Mouse (Mus musculus): ENCODE measurements around the gene Pck2. TPM values are rescaled to one million over a fixed set of nuclear protein-coding genes. Genes with fewer than 3 reads are reported as not detected.

Pck2 gene
- total RNA-seq, 2 experiments from 2014 or later: 89.7 to 112 TPM

DNA sequence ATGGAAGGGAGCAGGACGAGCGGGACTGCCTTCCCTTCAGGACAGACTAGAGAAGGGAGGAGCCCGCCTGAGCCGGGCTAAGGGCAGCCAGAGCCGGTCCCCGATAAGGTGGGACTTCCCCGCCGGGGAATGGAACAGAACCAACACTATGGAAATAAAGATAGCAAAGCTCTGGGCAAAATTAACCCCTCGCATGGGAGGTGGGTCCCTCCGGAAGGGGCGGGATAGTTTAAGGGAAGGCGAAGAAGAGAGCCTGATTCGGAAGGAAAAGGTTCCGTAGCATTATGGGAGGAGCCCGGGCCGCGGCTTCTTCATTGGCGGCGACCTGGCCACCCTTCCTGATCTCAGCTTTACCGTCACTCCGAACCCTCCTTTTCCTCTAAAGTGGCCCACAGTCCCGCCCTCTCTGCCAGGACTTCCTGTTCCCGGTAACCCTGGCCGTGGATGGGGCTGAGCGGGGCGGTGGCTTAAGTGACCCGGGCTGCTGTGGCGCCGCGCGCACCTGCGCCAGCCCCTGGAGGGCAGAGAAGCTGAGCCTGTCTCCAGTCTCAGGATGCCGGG is 51.3 kb downstream of the Pck2 start, which contains the start of gene Rnf31:
Gene Rnf31, plus strand, starts transcription at position 378 of the 561 bp plus-strand sequence.
- ATAC-seq (replicated peaks; ENCODE audit: low FRiP score, poor library complexity, severe bottlenecking): peak; percentile 88

DNA sequence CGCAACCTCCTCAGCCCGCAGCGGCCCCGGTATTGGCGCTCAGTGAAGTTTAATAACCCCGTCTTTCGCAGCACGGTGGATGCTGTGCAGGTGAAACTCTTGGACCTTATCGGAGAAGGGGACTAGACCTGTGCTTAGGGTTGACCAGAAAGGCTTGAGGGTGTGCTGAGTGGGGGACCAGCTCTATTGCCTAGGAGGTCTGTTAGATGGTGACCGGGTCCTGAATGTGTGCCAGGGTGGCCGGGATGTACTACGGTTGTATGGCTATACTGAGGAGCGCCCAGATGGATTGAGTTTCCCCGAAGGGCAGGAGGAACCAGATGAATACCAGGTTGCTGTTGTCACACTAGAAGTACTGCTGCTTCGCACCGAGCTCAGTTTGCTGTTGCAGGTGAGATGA is 52.2 kb downstream of the Pck2 start:
- ATAC-seq (replicated peaks; ENCODE audit: low FRiP score, poor library complexity, severe bottlenecking): 0 out of 2 replicates have a peak, but pooled peaks have one; percentile 8

DNA sequence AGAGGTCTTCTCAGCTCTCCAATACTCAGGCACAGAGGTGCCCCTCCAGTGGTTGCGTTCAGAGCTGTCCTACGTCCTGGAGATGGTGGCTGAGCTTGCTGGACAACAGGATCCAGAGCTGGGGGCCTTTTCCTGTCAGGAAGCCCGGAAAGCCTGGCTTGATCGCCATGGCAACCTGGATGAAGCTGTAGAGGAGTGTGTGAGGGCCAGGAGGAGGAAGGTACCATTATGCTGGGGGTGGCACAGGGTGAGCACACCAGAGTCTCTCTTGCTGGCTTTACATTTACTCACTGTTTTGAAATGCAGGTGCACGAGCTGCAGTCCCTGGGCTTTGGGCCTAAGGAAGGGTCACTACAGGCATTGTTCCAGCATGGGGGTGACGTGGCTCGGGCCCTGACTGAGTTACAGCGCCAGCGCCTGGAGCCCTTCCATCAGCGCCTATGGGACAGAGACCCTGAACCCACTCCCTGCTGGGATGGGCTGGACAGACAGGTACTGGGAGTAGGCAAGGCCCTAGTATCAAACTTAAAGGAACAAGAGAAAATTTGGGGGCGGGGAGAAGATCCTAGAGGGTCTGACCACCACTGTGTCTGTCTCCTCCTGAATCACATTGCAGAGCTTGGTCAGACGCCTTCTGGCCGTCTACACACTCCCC is 56.1 kb downstream of the Pck2 start:
- ATAC-seq (replicated peaks; ENCODE audit: low FRiP score, poor library complexity, severe bottlenecking): no peak

DNA sequence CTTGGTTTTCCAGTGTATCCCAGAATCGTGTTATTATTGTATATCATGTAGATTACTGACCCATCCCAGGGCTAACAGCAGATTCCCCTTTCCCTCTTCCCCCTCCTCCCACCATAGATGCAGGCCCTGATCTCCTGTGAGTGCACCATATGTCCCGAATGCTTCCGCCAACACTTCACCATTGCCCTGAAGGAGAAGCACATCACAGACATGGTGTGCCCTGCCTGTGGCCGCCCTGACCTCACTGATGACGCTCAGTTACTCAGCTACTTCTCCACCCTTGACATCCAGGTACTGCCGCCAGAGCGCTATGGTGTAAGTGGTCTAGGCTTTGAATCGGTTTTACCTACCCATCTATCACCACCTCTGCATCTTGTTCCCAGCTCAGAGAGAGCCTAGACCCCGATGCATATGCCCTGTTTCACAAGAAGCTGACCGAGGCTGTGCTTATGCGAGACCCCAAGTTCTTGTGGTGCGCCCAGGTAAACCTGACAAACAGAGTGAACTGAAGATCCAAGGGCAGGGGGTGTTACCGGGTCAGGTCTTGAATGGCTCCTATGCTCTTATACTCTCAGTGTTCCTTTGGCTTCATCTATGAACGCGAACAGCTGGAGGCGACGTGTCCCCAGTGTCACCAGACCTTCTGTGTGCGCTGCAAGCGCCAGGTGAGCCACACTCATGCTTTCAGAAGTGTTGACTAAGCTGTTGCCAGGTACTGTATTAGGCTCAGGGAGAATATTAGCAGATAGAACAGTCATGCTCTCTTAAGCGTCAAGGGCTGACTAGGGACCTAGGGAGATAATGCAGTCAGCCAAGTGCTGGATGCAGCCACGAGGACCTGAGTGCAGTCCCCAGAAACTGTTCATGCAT is 58.7 kb downstream of the Pck2 start:
- no peak for ATAC-seq (replicated peaks; ENCODE audit: low FRiP score, poor library complexity, severe bottlenecking)

Other genes with a start within 250 kb of the Pck2 start
- 15.5 and 26.4 TPM in 2 replicates for gene Dhrs4, start 61.5 kb upstream of the Pck2 start, total RNA-seq (2015; ENCODE audit: low replicate concordance)
- 21.8 and 34.7 TPM in 2 replicates for gene Dhrs4, start 61.5 kb upstream of the Pck2 start, total RNA-seq (2017; ENCODE audit: low replicate concordance)
- 0.42 TPM in 1 of 2 replicates, not detected in the other for gene Carmil3, start 49.6 kb upstream of the Pck2 start, total RNA-seq (2015; ENCODE audit: low replicate concordance)
- 0.13 TPM in 1 of 2 replicates, not detected in the other for gene Carmil3, start 49.6 kb upstream of the Pck2 start, total RNA-seq (2017; ENCODE audit: low replicate concordance)
- gene Cpne6, start 29.8 kb upstream of the Pck2 start, total RNA-seq (2015; ENCODE audit: low replicate concordance): not detected in 2 replicates
- gene Cpne6, start 29.8 kb upstream of the Pck2 start, total RNA-seq (2017; ENCODE audit: low replicate concordance): not detected in 2 replicates
- 0.84 TPM in 1 of 2 replicates, not detected in the other for gene Nrl, start 15.3 kb upstream of the Pck2 start, total RNA-seq (2015; ENCODE audit: low replicate concordance)
- 0.51 and 0.98 TPM in 2 replicates for gene Nrl, start 15.3 kb upstream of the Pck2 start, total RNA-seq (2017; ENCODE audit: low replicate concordance)
- 31.0 and 44.0 TPM in 2 replicates for gene Dcaf11, start 19.7 kb downstream of the Pck2 start, total RNA-seq (2015; ENCODE audit: low replicate concordance)
- 20.2 and 39.3 TPM in 2 replicates for gene Dcaf11, start 19.7 kb downstream of the Pck2 start, total RNA-seq (2017; ENCODE audit: low replicate concordance)
- gene A730061H03Rik, start 20.1 kb downstream of the Pck2 start, total RNA-seq (2015; ENCODE audit: low replicate concordance): 6.5 TPM in 1 of 2 replicates, not detected in the other
- not detected in 2 replicates for gene A730061H03Rik, start 20.1 kb downstream of the Pck2 start, total RNA-seq (2017; ENCODE audit: low replicate concordance)
- gene Fitm1, start 35.4 kb downstream of the Pck2 start, total RNA-seq (2015; ENCODE audit: low replicate concordance): not detected in 2 replicates
- gene Fitm1, start 35.4 kb downstream of the Pck2 start, total RNA-seq (2017; ENCODE audit: low replicate concordance): not detected in 2 replicates
- 287 and 391 TPM in 2 replicates for gene Psme1, start 37.9 kb downstream of the Pck2 start, total RNA-seq (2015; ENCODE audit: low replicate concordance)
- 37.7 and 64.8 TPM in 2 replicates for gene Psme1, start 37.9 kb downstream of the Pck2 start, total RNA-seq (2017; ENCODE audit: low replicate concordance)
- gene Emc9, start 45.0 kb downstream of the Pck2 start, total RNA-seq (2015; ENCODE audit: low replicate concordance): 11.7 and 19.8 TPM in 2 replicates
- 3.3 and 14.8 TPM in 2 replicates for gene Emc9, start 45.0 kb downstream of the Pck2 start, total RNA-seq (2017; ENCODE audit: low replicate concordance)
- gene Psme2, start 50.8 kb downstream of the Pck2 start, total RNA-seq (2015; ENCODE audit: low replicate concordance): 112 and 141 TPM in 2 replicates
- 45.1 and 109 TPM in 2 replicates for gene Psme2, start 50.8 kb downstream of the Pck2 start, total RNA-seq (2017; ENCODE audit: low replicate concordance)
- 20.2 and 22.2 TPM in 2 replicates for gene Rnf31, start 51.4 kb downstream of the Pck2 start, total RNA-seq (2015; ENCODE audit: low replicate concordance)
- gene Rnf31, start 51.4 kb downstream of the Pck2 start, total RNA-seq (2017; ENCODE audit: low replicate concordance): 31.8 and 34.7 TPM in 2 replicates
- 70.8 and 89.0 TPM in 2 replicates for gene Irf9, start 63.3 kb downstream of the Pck2 start, total RNA-seq (2015; ENCODE audit: low replicate concordance)
- gene Irf9, start 63.3 kb downstream of the Pck2 start, total RNA-seq (2017; ENCODE audit: low replicate concordance): 87.4 and 106 TPM in 2 replicates
- 6.5 TPM in 1 of 2 replicates, not detected in the other for gene Rec8, start 77.8 kb downstream of the Pck2 start, total RNA-seq (2015; ENCODE audit: low replicate concordance)
- gene Rec8, start 77.8 kb downstream of the Pck2 start, total RNA-seq (2017; ENCODE audit: low replicate concordance): 1.4 and 7.7 TPM in 2 replicates
- 29.9 and 46.5 TPM in 2 replicates for gene Ipo4, start 95.7 kb downstream of the Pck2 start, total RNA-seq (2015; ENCODE audit: low replicate concordance)
- 18.1 and 53.9 TPM in 2 replicates for gene Ipo4, start 95.7 kb downstream of the Pck2 start, total RNA-seq (2017; ENCODE audit: low replicate concordance)
- gene Gm49378, start 97.6 kb downstream of the Pck2 start, total RNA-seq (2015; ENCODE audit: low replicate concordance): 12.3 and 17.2 TPM in 2 replicates
- gene Gm49378, start 97.6 kb downstream of the Pck2 start, total RNA-seq (2017; ENCODE audit: low replicate concordance): 3.5 and 7.0 TPM in 2 replicates
- gene Tm9sf1, start 103.5 kb downstream of the Pck2 start, total RNA-seq (2015; ENCODE audit: low replicate concordance): 39.8 and 58.4 TPM in 2 replicates
- 47.0 and 64.3 TPM in 2 replicates for gene Tm9sf1, start 103.5 kb downstream of the Pck2 start, total RNA-seq (2017; ENCODE audit: low replicate concordance)
- gene Tssk4, start 109.9 kb downstream of the Pck2 start, total RNA-seq (2015; ENCODE audit: low replicate concordance): 6.5 TPM in 1 of 2 replicates, not detected in the other
- gene Tssk4, start 109.9 kb downstream of the Pck2 start, total RNA-seq (2017; ENCODE audit: low replicate concordance): 1.3 and 2.5 TPM in 2 replicates
- gene Mdp1, start 120.2 kb downstream of the Pck2 start, total RNA-seq (2015; ENCODE audit: low replicate concordance): 14.3 and 20.5 TPM in 2 replicates
- 2.3 and 14.9 TPM in 2 replicates for gene Mdp1, start 120.2 kb downstream of the Pck2 start, total RNA-seq (2017; ENCODE audit: low replicate concordance)
- gene Gmpr2, start 131.7 kb downstream of the Pck2 start, total RNA-seq (2015; ENCODE audit: low replicate concordance): 1.7 and 3.6 TPM in 2 replicates
- 9.0 and 14.1 TPM in 2 replicates for gene Gmpr2, start 131.7 kb downstream of the Pck2 start, total RNA-seq (2017; ENCODE audit: low replicate concordance)
- 105 and 189 TPM in 2 replicates for gene Nedd8, start 131.9 kb downstream of the Pck2 start, total RNA-seq (2015; ENCODE audit: low replicate concordance)
- gene Nedd8, start 131.9 kb downstream of the Pck2 start, total RNA-seq (2017; ENCODE audit: low replicate concordance): 102 and 138 TPM in 2 replicates
- 39.6 and 50.7 TPM in 2 replicates for gene Tinf2, start 141.6 kb downstream of the Pck2 start, total RNA-seq (2015; ENCODE audit: low replicate concordance)
- 31.5 and 57.4 TPM in 2 replicates for gene Tinf2, start 141.6 kb downstream of the Pck2 start, total RNA-seq (2017; ENCODE audit: low replicate concordance)
- gene Tgm1, start 173.7 kb downstream of the Pck2 start, total RNA-seq (2015; ENCODE audit: low replicate concordance): 1.4 and 4.6 TPM in 2 replicates
- gene Tgm1, start 173.7 kb downstream of the Pck2 start, total RNA-seq (2017; ENCODE audit: low replicate concordance): 1.8 TPM in 1 of 2 replicates, not detected in the other
- gene Rabggta, start 182.0 kb downstream of the Pck2 start, total RNA-seq (2015; ENCODE audit: low replicate concordance): 2.9 and 6.3 TPM in 2 replicates
- gene Rabggta, start 182.0 kb downstream of the Pck2 start, total RNA-seq (2017; ENCODE audit: low replicate concordance): 6.0 TPM in 1 of 2 replicates, not detected in the other
- gene Dhrs1, start 205.4 kb downstream of the Pck2 start, total RNA-seq (2015; ENCODE audit: low replicate concordance): 6.7 and 39.3 TPM in 2 replicates
- 0.76 and 10.4 TPM in 2 replicates for gene Dhrs1, start 205.4 kb downstream of the Pck2 start, total RNA-seq (2017; ENCODE audit: low replicate concordance)
- gene Nop9, start 205.4 kb downstream of the Pck2 start, total RNA-seq (2015; ENCODE audit: low replicate concordance): 5.9 and 8.6 TPM in 2 replicates
- 7.2 and 11.7 TPM in 2 replicates for gene Nop9, start 205.4 kb downstream of the Pck2 start, total RNA-seq (2017; ENCODE audit: low replicate concordance)
- gene Cideb, start 218.2 kb downstream of the Pck2 start, total RNA-seq (2015; ENCODE audit: low replicate concordance): not detected in 2 replicates
- gene Cideb, start 218.2 kb downstream of the Pck2 start, total RNA-seq (2017; ENCODE audit: low replicate concordance): not detected in 2 replicates
- gene Ltb4r2, start 221.2 kb downstream of the Pck2 start, total RNA-seq (2015; ENCODE audit: low replicate concordance): not detected in 2 replicates
- gene Ltb4r2, start 221.2 kb downstream of the Pck2 start, total RNA-seq (2017; ENCODE audit: low replicate concordance): not detected in 2 replicates
- 8.8 and 11.9 TPM in 2 replicates for gene Ltb4r1, start 225.7 kb downstream of the Pck2 start, total RNA-seq (2015; ENCODE audit: low replicate concordance)
- 2.8 and 8.9 TPM in 2 replicates for gene Ltb4r1, start 225.7 kb downstream of the Pck2 start, total RNA-seq (2017; ENCODE audit: low replicate concordance)
- gene Adcy4, start 243.8 kb downstream of the Pck2 start, total RNA-seq (2015; ENCODE audit: low replicate concordance): not detected in 2 replicates
- gene Adcy4, start 243.8 kb downstream of the Pck2 start, total RNA-seq (2017; ENCODE audit: low replicate concordance): not detected in 2 replicates
- 18.4 and 28.1 TPM in 2 replicates for gene Ripk3, start 248.6 kb downstream of the Pck2 start, total RNA-seq (2015; ENCODE audit: low replicate concordance)
- 2.3 and 33.1 TPM in 2 replicates for gene Ripk3, start 248.6 kb downstream of the Pck2 start, total RNA-seq (2017; ENCODE audit: low replicate concordance)